Mouse (Mus musculus) CH12.LX (cell line): ENCODE measurements at regions not wholly inside any gene's neighbourhood (a gene's known extent, or its start where the extent isn't known, plus 50 kb on each side); places are given as distances from the start of the nearest gene placed in this dataset.

Experiments used
- DNase-seq: peaks from one replicate; pipeline ENCODE4 v3.0.0-alpha.2; 2013; ENCODE audit errors: extremely low read depth
- H3K27ac ChIP-seq: 2 replicates; pipeline ENCODE4 v1.5.1; 2012; ENCODE audit warnings: low read depth, mild to moderate bottlenecking, control low read depth, moderate library complexity; ENCODE audit not compliant: insufficient read depth
- H3K27me3 ChIP-seq: replicated peaks from 2 replicates; pipeline ENCODE3; 2012; ENCODE audit warnings: inconsistent platforms
- H3K36me3 ChIP-seq, 2 experiments: replicated peaks in 1 of 2; 2 replicates each; pipeline versions ENCODE3 to v1.6.1; 2012; ENCODE audit warnings: inconsistent platforms in 1 of 2, low read length in 1 of 2, mild to moderate bottlenecking in 1 of 2, mixed read lengths in 1 of 2, moderate library complexity in 1 of 2; ENCODE audit not compliant: control insufficient read depth in 1 of 2, insufficient read depth in 1 of 2
- H3K4me1 ChIP-seq, 2 experiments: 2 replicates each; pipeline ENCODE4 v1.6.1; 2012; ENCODE audit warnings: inconsistent platforms in 1 of 2, moderate library complexity in 1 of 2; ENCODE audit not compliant: insufficient read depth in 2 of 2, control insufficient read depth in 1 of 2
- H3K4me2 ChIP-seq: 2 replicates; pipeline ENCODE4 v1.6.1; 2012; ENCODE audit warnings: low read depth, mild to moderate bottlenecking, control low read depth; ENCODE audit not compliant: poor library complexity, insufficient read depth, severe bottlenecking
- H3K4me3 ChIP-seq, 3 experiments: fragments of 150-350 bp in 1 of 3; sonication (generic) in 1 of 3; replicated peaks in 1 of 3; 2 replicates each; pipeline versions ENCODE3 to v1.5.1; 2011 to 2012; ENCODE audit warnings: low read depth in 2 of 3, low read length in 2 of 3, mild to moderate bottlenecking in 2 of 3, moderate library complexity in 2 of 3, control low read depth in 1 of 3, improper control_type of control experiment in 1 of 3, inconsistent platforms in 1 of 3, mixed read lengths in 1 of 3; ENCODE audit not compliant: poor library complexity in 1 of 3
- H3K79me2 ChIP-seq: replicated peaks from 2 replicates; pipeline ENCODE4 v1.6.1; 2012; ENCODE audit warnings: mild to moderate bottlenecking, moderate library complexity; ENCODE audit not compliant: control insufficient read depth, poor library complexity, insufficient read depth, severe bottlenecking; ENCODE audit errors: extremely low read depth
- H3K9ac ChIP-seq: 2 replicates; pipeline ENCODE4 v1.6.1; 2012; ENCODE audit warnings: low read depth, mild to moderate bottlenecking, control low read depth, moderate library complexity; ENCODE audit not compliant: insufficient read depth
- H3K9me3 ChIP-seq: replicated peaks from 2 replicates; pipeline ENCODE3; 2012; ENCODE audit warnings: low read length, inconsistent platforms, mixed read lengths
- CHD2 ChIP-seq: IDR thresholded peaks from 2 replicates; pipeline ENCODE4 v1.6.1; 2011; ENCODE audit warnings: low read length, improper control_type of control experiment
- CTCF ChIP-seq, 2 experiments: IDR thresholded peaks in 1 of 2; conservative IDR thresholded peaks in 1 of 2; 2 replicates each; pipeline ENCODE4 v1.5.1; 2011 to 2012; ENCODE audit warnings: low read depth in 2 of 2, low read length in 2 of 2, improper control_type of control experiment in 1 of 2, inconsistent platforms in 1 of 2, mild to moderate bottlenecking in 1 of 2, moderate library complexity in 1 of 2
- E2F4 ChIP-seq: IDR thresholded peaks from 2 replicates; pipeline ENCODE4 v1.6.1; 2011; ENCODE audit warnings: low read depth, low read length, improper control_type of control experiment; ENCODE audit not compliant: insufficient replicate concordance
- EP300 ChIP-seq: IDR thresholded peaks from 2 replicates; pipeline ENCODE4 v1.6.1; 2011; ENCODE audit warnings: low read length, improper control_type of control experiment
- GABPA ChIP-seq: IDR thresholded peaks from 2 replicates; pipeline ENCODE4 v1.6.1; 2012; ENCODE audit warnings: low read depth, low read length, improper control_type of control experiment, inconsistent platforms; ENCODE audit not compliant: insufficient replicate concordance
- HCFC1 ChIP-seq: IDR thresholded peaks from 2 replicates; pipeline ENCODE4 v1.6.1; 2012; ENCODE audit warnings: low read depth, mild to moderate bottlenecking, inconsistent platforms, low read length, improper control_type of control experiment
- IRF4 ChIP-seq: IDR thresholded peaks from 2 replicates; pipeline ENCODE4 v1.6.1; 2014; ENCODE audit warnings: low read depth, mild to moderate bottlenecking, inconsistent platforms, low read length, improper control_type of control experiment
- JUND ChIP-seq: conservative IDR thresholded peaks from 2 replicates; pipeline ENCODE4 v1.6.1; 2011; ENCODE audit warnings: low read depth, low read length, improper control_type of control experiment
- KAT2A ChIP-seq: IDR thresholded peaks from 2 replicates; pipeline ENCODE4 v1.6.1; 2012; ENCODE audit warnings: low read length, improper control_type of control experiment, inconsistent platforms; ENCODE audit not compliant: insufficient replicate concordance
- MYC ChIP-seq: IDR thresholded peaks from 2 replicates; pipeline ENCODE4 v1.6.1; 2011; ENCODE audit warnings: low read depth, mild to moderate bottlenecking, improper control_type of control experiment, low read length
- NRF1 ChIP-seq: IDR thresholded peaks from 2 replicates; pipeline ENCODE4 v1.6.1; 2014; ENCODE audit warnings: low read depth, mild to moderate bottlenecking, inconsistent platforms, low read length, improper control_type of control experiment, moderate library complexity
- SIN3A ChIP-seq: IDR thresholded peaks from 2 replicates; pipeline ENCODE4 v1.6.1; 2012; ENCODE audit warnings: low read length, improper control_type of control experiment, inconsistent platforms
- TBP ChIP-seq: conservative IDR thresholded peaks from 2 replicates; pipeline ENCODE4 v1.6.1; 2011; ENCODE audit warnings: low read depth, low read length, improper control_type of control experiment
- TCF12 ChIP-seq: IDR thresholded peaks from 2 replicates; pipeline ENCODE4 v1.6.1; 2014; ENCODE audit warnings: low read depth, mild to moderate bottlenecking, inconsistent platforms, low read length, improper control_type of control experiment
- UBTF ChIP-seq: IDR thresholded peaks from 2 replicates; pipeline ENCODE4 v1.6.1; 2012; ENCODE audit warnings: low read depth, mild to moderate bottlenecking, inconsistent platforms, low read length, improper control_type of control experiment, moderate library complexity
- USF1 ChIP-seq: IDR thresholded peaks from 2 replicates; pipeline ENCODE4 v1.6.1; 2014; ENCODE audit warnings: low read depth, mild to moderate bottlenecking, inconsistent platforms, low read length, improper control_type of control experiment
- ZC3H11A ChIP-seq: IDR thresholded peaks from 2 replicates; pipeline ENCODE4 v1.6.1; 2012; ENCODE audit warnings: low read depth, mild to moderate bottlenecking, inconsistent platforms, low read length, improper control_type of control experiment
- ZMIZ1 ChIP-seq: IDR thresholded peaks from 2 replicates; pipeline ENCODE4 v1.6.1; 2012; ENCODE audit warnings: low read depth, mild to moderate bottlenecking, inconsistent platforms, low read length, improper control_type of control experiment
- dilution Hi-C: fragments of 300-500 bp; cut with MboI; formaldehyde crosslinking; loops from 2 replicates; pipeline ENCODE4 v1.14.3; 2020; ENCODE audit warnings: low sequenced_read_pairs; ENCODE audit not compliant: extremely low pct_unique_long_range_greater_than_20kb, extremely low pct_ligation_motif_present
- in situ Hi-C: fragments of 300-500 bp; cut with MboI; formaldehyde crosslinking; loops from 3 replicates; pipeline ENCODE4 v1.14.3; 2019; ENCODE audit warnings: low sequenced_read_pairs, low pct_ligation_motif_present, low pct_unique_long_range_greater_than_20kb, mixed read lengths

DNA sequence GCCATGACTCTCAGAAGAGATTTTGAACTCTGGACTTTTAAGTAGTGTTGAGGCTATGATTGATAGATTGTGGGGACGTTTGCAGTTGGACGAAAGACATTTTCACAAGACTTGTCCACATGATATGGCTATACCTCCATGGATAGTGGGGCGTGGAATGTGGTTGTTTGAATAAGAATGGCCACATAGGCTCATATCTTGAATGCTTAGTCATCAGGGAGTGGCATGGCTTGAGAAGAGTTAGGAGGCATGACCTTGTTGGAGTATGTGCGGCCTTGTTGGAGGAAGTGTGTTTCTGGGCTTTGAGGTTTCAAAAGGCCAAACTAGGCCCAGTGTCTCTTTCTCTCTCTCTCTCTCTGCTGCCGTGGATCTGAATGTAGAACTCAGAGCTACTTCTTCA, 204.7 kb upstream of the Pclo start:
- in situ Hi-C loops: no loop called here
- no peaks in the 10 kb centered on the region for H3K36me3 ChIP-seq
- TF ChIP-seq TCF12 (no peak), GABPA (no peak)
- TF ChIP-seq, all 38 proteins: peak for 0
- Histone ChIP-seq H3K27ac (no peak overlapping the region), H3K4me3 (no peak overlapping the region), H3K4me2 (no peak overlapping the region), H3K79me2 (no peaks in the 10 kb centered on the region), H3K9me3 (peaks cover 29% of the 10 kb centered on the region), H3K27me3 (no peaks in the 10 kb centered on the region), H3K4me1 (no peaks in the 10 kb centered on the region), H3K9ac (no peak overlapping the region)
- dilution Hi-C loops: no loop called here
- no peak for DNase-seq

DNA sequence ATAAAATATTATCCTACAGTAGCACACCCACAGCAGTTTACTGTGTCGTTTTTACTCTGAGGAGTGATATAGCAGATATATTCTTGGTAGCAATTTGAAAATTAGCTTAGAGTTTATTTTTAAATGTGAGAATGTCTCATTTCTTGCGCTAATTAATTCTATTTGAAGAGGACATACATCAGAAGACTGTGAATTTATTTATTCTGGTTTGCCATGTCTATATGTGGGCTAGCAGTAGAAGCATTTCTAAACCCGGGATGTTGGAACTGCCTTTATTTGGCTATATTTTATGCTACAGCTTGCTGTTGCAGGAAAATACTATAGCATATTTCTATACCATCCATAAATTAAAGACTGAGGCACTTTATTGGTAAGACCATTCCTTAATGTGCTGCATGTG, 203.0 kb upstream of the Pclo start:
- Histone ChIP-seq H3K79me2 (no peaks in the 10 kb centered on the region), H3K4me1 (no peaks in the 10 kb centered on the region), H3K9me3 (peaks cover 30% of the 10 kb centered on the region), H3K36me3 (no peaks in the 10 kb centered on the region), H3K9ac (no peak overlapping the region), H3K27ac (no peak overlapping the region), H3K4me2 (no peak overlapping the region), H3K27me3 (no peaks in the 10 kb centered on the region), H3K4me3 (no peak overlapping the region)
- no peak for DNase-seq
- in situ Hi-C loops (no loop called here), dilution Hi-C loops (no loop called here)
- TF ChIP-seq CTCF (conservative IDR thresholded peaks at IDR 0.05 in 1 of 2, IDR thresholded peaks at IDR 0.05 in 1 of 2; ENCODE audit: low read depth in 2 of 2, low read length in 2 of 2) (no peak), MYC (no peak), USF1 (no peak), NRF1 (no peak), E2F4 (no peak), CHD2 (no peak), ZMIZ1 (no peak)

DNA sequence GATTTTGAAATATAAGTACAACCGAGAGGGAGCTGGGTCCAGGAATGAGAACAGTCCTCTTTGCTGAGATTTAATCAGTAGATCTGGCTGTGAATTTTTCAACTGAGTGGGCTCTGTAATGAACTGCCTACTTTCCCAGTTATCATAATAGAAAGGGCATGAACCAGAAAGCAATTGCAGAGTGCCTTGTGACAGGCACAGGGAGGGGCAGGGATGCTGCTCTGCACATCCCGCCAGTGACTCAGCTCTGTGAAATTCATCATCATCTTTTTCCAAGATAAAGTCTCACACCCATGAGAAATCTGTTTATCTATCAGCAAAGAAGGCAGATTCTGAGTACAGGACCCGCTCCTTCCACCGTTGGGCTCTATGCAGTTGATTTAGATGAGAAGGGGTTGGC, 194.5 kb upstream of the Pclo start:
- H3K27me3 ChIP-seq: no peaks in the 10 kb centered on the region
- H3K9ac ChIP-seq: no peak overlapping the region
- TF ChIP-seq HCFC1 (no peak), MYC (no peak), GABPA (no peak), KAT2A (no peak), CHD2 (no peak), EP300 (no peak), ZMIZ1 (no peak), UBTF (no peak), TBP (no peak), IRF4 (no peak), JUND (no peak), ZC3H11A (no peak), USF1 (no peak), SIN3A (no peak)
- no peaks in the 10 kb centered on the region for H3K79me2 ChIP-seq
- dilution Hi-C loops: no loop called here
- in situ Hi-C loops: no loop called here
- no peak overlapping the region for H3K4me2 ChIP-seq
- H3K4me1 ChIP-seq: no peaks in the 10 kb centered on the region
- DNase-seq: no peak
- H3K9me3 ChIP-seq: peaks cover 16% of the 10 kb centered on the region
- no peak overlapping the region for H3K4me3 ChIP-seq
- H3K36me3 ChIP-seq: no peaks in the 10 kb centered on the region
- no peak overlapping the region for H3K27ac ChIP-seq
